ENCODE assay signal across 8 mouse cellular contexts in the genomic region with DNA sequence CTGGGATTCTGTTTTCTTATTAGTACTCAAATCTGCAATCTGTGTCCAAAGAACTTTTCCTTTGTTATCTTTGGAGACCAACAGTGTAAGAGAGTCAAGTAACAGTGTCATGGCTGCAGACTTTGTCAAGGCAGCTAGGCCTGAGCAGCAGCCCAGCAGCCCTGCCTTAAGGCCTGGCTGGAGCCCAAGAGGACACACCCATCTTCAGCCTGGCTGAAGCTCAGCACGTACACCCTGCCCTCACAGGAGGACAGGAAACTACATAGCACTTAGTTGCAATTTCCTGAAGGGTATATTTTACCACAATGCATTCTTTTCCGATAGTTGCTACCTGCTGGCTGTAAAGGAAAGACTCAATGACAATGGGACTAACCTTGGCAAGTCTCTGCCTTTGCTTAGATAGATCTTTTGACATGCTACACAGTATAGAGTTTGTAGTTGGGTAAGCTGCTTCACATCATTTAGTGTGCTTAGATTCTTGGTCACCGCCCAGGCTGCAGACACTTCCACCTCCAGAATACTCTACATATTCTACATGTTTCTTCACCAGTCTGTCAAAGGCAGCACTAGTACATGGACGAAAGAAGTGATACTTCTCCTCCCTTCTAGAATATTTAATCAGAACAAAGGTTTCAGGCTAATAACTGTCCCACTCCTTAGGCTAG. TPM values are rescaled to one million over a fixed set of nuclear protein-coding genes. Genes with fewer than 3 reads are reported as not detected.
DNase-seq lines count a peak whose midpoint lies in the region; ATAC-seq lines count a peak whose summit lies in the region.
"Not testable (repeated sequence)": the region's sequence is repeated elsewhere in the genome, so short reads cannot be mapped to it uniquely, and the experiment has no call there.

No protein-coding gene starts in this region.

- H3K27ac ChIP-seq in kidney, embryonic 15.5 days; liver, embryonic 16.5 days (ENCODE audit: low read length); stomach, embryonic 15.5 days: not testable (repeated sequence)

- peak; percentile 74 for ATAC-seq in kidney, embryonic 15.5 days (replicated peaks; ENCODE audit: low FRiP score)
- peak; percentile 77 for ATAC-seq in liver, embryonic 16.5 days (ENCODE audit: low read depth)
- peak; percentile 91 for ATAC-seq in megakaryocyte, adult 5-6 weeks (ENCODE audit: poor library complexity, severe bottlenecking)
- peak; percentile 86 for ATAC-seq in stomach, embryonic 15.5 days (ENCODE audit: insufficient read depth, low FRiP score, low read depth)

- H3K9me3 ChIP-seq in kidney, embryonic 15.5 days (replicated peaks); liver, embryonic 16.5 days (replicated peaks; ENCODE audit: control insufficient read depth, low read length); stomach, embryonic 15.5 days: not testable (repeated sequence)

- H3K4me1 ChIP-seq in kidney, embryonic 15.5 days; liver, embryonic 16.5 days (ENCODE audit: control insufficient read depth, low read depth, low read length); stomach, embryonic 15.5 days: not testable (repeated sequence)

- DNase-seq in ES-CJ7 (ENCODE audit: low read depth, low spot score) = peak; percentile 69
- DNase-seq in adrenal gland, postnatal 36 days = peak; percentile 30 to 40
- peak; percentile 97 for DNase-seq in heart, adult 11 months
- peak; percentile 64 for DNase-seq in heart, postnatal 4 days

- not testable (repeated sequence) for H3K27me3 ChIP-seq in kidney, embryonic 15.5 days; liver, embryonic 16.5 days (ENCODE audit: control insufficient read depth, insufficient read depth, low read depth, low read length); stomach, embryonic 15.5 days (replicated peaks)

- H3K9ac ChIP-seq in kidney, embryonic 15.5 days; liver, embryonic 16.5 days (ENCODE audit: low read depth, low read length); stomach, embryonic 15.5 days: not testable (repeated sequence)

- H3K4me2 ChIP-seq in kidney, embryonic 15.5 days; liver, embryonic 16.5 days (ENCODE audit: low read depth, low read length); stomach, embryonic 15.5 days: not testable (repeated sequence)

- H3K36me3 ChIP-seq in kidney, embryonic 15.5 days; liver, embryonic 16.5 days (ENCODE audit: control insufficient read depth, insufficient read depth); stomach, embryonic 15.5 days: not testable (repeated sequence)

- 40% methylated on average over 1 of the region's 4 CpGs for WGBS in kidney, embryonic 15.5 days
- 20% methylated on average over 1 of the region's 4 CpGs for WGBS in liver, embryonic 16.5 days (ENCODE audit: insufficient replicate concordance)
- 12% methylated on average over 1 of the region's 4 CpGs for WGBS in stomach, embryonic 15.5 days

- H3K4me3 ChIP-seq in kidney, embryonic 15.5 days (replicated peaks); liver, embryonic 16.5 days (ENCODE audit: low read depth, low read length); stomach, embryonic 15.5 days (replicated peaks): not testable (repeated sequence)

RNA-seq across cellular contexts. Expression of a gene that starts 25.4 kb away (rescaled TPM):
- total RNA-seq in adrenal gland, postnatal 36 days (2021) = 10 to 100 TPM; 11.2 to 15.0 TPM
- 10 to 100 TPM; 10.2 to 10.6 TPM for total RNA-seq in heart, postnatal 4 days (2021)
- 8.5 and 9.4 TPM in 2 replicates for polyA plus RNA-seq in kidney, embryonic 15.5 days (2015; fragmentation: Nextera tagmentation; extraction: Ambion mirVana)
- polyA plus RNA-seq in liver, embryonic 16.5 days (2015; fragmentation: Nextera tagmentation; extraction: Ambion mirVana) = 3.6 and 4.0 TPM in 2 replicates
- total RNA-seq in megakaryocyte, adult 5-6 weeks (2015) = 107 and 110 TPM in 2 replicates
- 131 and 141 TPM in 2 replicates for total RNA-seq in megakaryocyte, adult 5-6 weeks (2017)
- polyA plus RNA-seq in stomach, embryonic 15.5 days (2015; fragmentation: Nextera tagmentation; extraction: Ambion mirVana) = 10.2 and 11.5 TPM in 2 replicates

Comparison
In these comparisons a context has a peak if more than half of its experiments do, and no peak if none do; other contexts are left out.
1. DNase-seq: peak in every context shown above with its lines; median percentile 97 in heart, adult 11 months; 69 in ES-CJ7; 64 in heart, postnatal 4 days; 35 in adrenal gland, postnatal 36 days.
2. RNA of a gene that starts 25.4 kb away (total RNA-seq): 107 to 141 TPM in megakaryocyte, adult 5-6 weeks; 11.2 to 15.0 TPM in adrenal gland, postnatal 36 days and 10.2 to 10.6 TPM in heart, postnatal 4 days; every median in the first group is over 4 times any median in the second.
3. Peak in every context shown above with its lines, with median percentiles within 50 percentile points of each other: ATAC-seq.